Mouse (Mus musculus) neural tube, embryonic 11.5 days (tissue): ENCODE data around the gene Nudt8. TPM values are rescaled to one million over a fixed set of nuclear protein-coding genes. Genes with fewer than 3 reads are reported as not detected.

Experiments used
- ATAC-seq: fragments of 200-750 bp; cut with Nextera tagmentation; 2 replicates; pipeline ENCODE4 v1.8.0; 2017; ENCODE audit warnings: moderate number of reproducible peaks, mild to moderate bottlenecking, moderate TSS enrichment, moderate library complexity; ENCODE audit not compliant: insufficient read depth, low FRiP score, low TSS enrichment
- DNase-seq: peaks from one replicate; pipeline ENCODE4 v3.0.0-alpha.2; 2015; ENCODE audit warnings: low spot score
- H3K27ac ChIP-seq: fragments of 300-500 bp; sonication (generic); 2 replicates; pipeline ENCODE4 v1.5.1; 2014; ENCODE audit warnings: low read depth, mild to moderate bottlenecking, low read length
- H3K27me3 ChIP-seq: fragments of 300-500 bp; sonication (generic); 2 replicates; pipeline ENCODE4 v1.6.1; 2014; ENCODE audit warnings: mild to moderate bottlenecking, low read length, mixed read lengths; ENCODE audit not compliant: control insufficient read depth, insufficient read depth
- H3K36me3 ChIP-seq: fragments of 300-500 bp; sonication (generic); 2 replicates; pipeline ENCODE4 v1.6.1; 2014; ENCODE audit warnings: mild to moderate bottlenecking, low read length, moderate library complexity, mixed read lengths; ENCODE audit not compliant: control insufficient read depth, insufficient read depth
- H3K4me1 ChIP-seq: fragments of 300-500 bp; sonication (generic); 2 replicates; pipeline ENCODE4 v1.6.1; 2014; ENCODE audit warnings: low read length, mixed read lengths; ENCODE audit not compliant: control insufficient read depth, insufficient read depth
- H3K4me2 ChIP-seq: fragments of 300-500 bp; sonication (generic); 2 replicates; pipeline ENCODE4 v1.6.1; 2014; ENCODE audit warnings: low read depth, mild to moderate bottlenecking, moderate library complexity
- H3K4me3 ChIP-seq: fragments of 300-500 bp; sonication (generic); 2 replicates; pipeline ENCODE4 v1.5.1; 2014; ENCODE audit warnings: low read depth, low read length
- H3K9ac ChIP-seq: fragments of 300-500 bp; sonication (generic); 2 replicates; pipeline ENCODE4 v1.6.1; 2014; ENCODE audit warnings: mild to moderate bottlenecking, low read length
- H3K9me3 ChIP-seq: fragments of 300-500 bp; sonication (generic); 2 replicates; pipeline ENCODE4 v1.6.1; 2016; ENCODE audit warnings: low read length; ENCODE audit not compliant: control insufficient read depth
- WGBS: fragments of 180-500 bp; shearing (Covaris S2); extraction: QIAGEN DNeasy Blood & Tissue Kit; methylation state at CpG from one replicate; pipeline ENCODE4 v1.1.7; 2014; 5-methylcytosine and 5-hydroxymethylcytosine counted together
- polyA plus RNA-seq: library from polyadenylated mRNA; unstranded; fragments of >200 nt; fragmentation: Nextera tagmentation; extraction: Ambion mirVana; gene quantifications from 2 replicates; pipeline ENCODE4 v1.2.1, GENCODE M21; 2014

Nudt8 gene
- polyA plus RNA-seq, 1 experiment from 2014 or later: 20.8 TPM

GRCm38 (mm10) chr19:3991966-3992365 is 8.4 kb upstream of the Nudt8 start:
- no peak overlapping the region for H3K4me2 ChIP-seq
- H3K9ac ChIP-seq: no peak overlapping the region
- ATAC-seq (no peak), DNase-seq (no peak)
- no peaks in the 10 kb centered on the region for H3K4me1 ChIP-seq
- H3K36me3 ChIP-seq: no peaks in the 10 kb centered on the region
- H3K27me3 ChIP-seq: no peaks in the 10 kb centered on the region
- no peak overlapping the region for H3K4me3 ChIP-seq
- WGBS: 93% methylated on average over 3 of the region's 3 CpGs
- H3K27ac ChIP-seq: no peak overlapping the region
- no peaks in the 10 kb centered on the region for H3K9me3 ChIP-seq

- Histone ChIP-seq H3K9ac (no peak within 1 kb of the TSS), H3K4me1 (no peaks in the 10 kb centered on the region), H3K4me3 (no peak within 1 kb of the TSS), H3K27ac (no peak within 1 kb of the TSS), H3K4me2 (no peak within 1 kb of the TSS), H3K9me3 (no peaks in the 10 kb centered on the region), H3K27me3 (no peaks in the 10 kb centered on the region), H3K36me3 (no peaks in the 10 kb centered on the region)
- WGBS: 63% methylated on average over 5 of the region's 5 CpGs
- ATAC-seq (no peak), DNase-seq (no peak)
Observed at GRCm38 (mm10) chr19:3992416-3992815, 8.0 kb upstream of the Nudt8 start, which contains the start of gene Tbx10. TSS of gene Tbx10 (plus strand) at chr19:3992752.

- Histone ChIP-seq H3K9ac (no peak overlapping the region), H3K36me3 (no peaks in the 10 kb centered on the region), H3K4me1 (no peaks in the 10 kb centered on the region), H3K4me3 (no peak overlapping the region), H3K27ac (no peak overlapping the region), H3K27me3 (no peaks in the 10 kb centered on the region), H3K9me3 (no peaks in the 10 kb centered on the region), H3K4me2 (no peak overlapping the region)
- WGBS: 64% methylated on average over 6 of the region's 6 CpGs
- DNase-seq (no peak), ATAC-seq (no peak)
Observed at GRCm38 (mm10) chr19:3994932-3995331, 5.4 kb upstream of the Nudt8 start.

GRCm38 (mm10) chr19:3995505-3995904 is 4.9 kb upstream of the Nudt8 start:
- Histone ChIP-seq H3K4me1 (no peaks in the 10 kb centered on the region), H3K36me3 (no peaks in the 10 kb centered on the region), H3K9me3 (no peaks in the 10 kb centered on the region), H3K27me3 (no peaks in the 10 kb centered on the region), H3K9ac (no peak overlapping the region), H3K27ac (no peak overlapping the region), H3K4me3 (no peak overlapping the region), H3K4me2 (no peak overlapping the region)
- 91% methylated on average over 3 of the region's 3 CpGs for WGBS
- ATAC-seq (no peak), DNase-seq (no peak)

GRCm38 (mm10) chr19:3996106-3996505 is 4.3 kb upstream of the Nudt8 start:
- no peak for ATAC-seq

GRCm38 (mm10) chr19:3996747-3997146 is 3.6 kb upstream of the Nudt8 start:
- Histone ChIP-seq H3K4me1 (peaks cover 9% of the 10 kb centered on the region; the same call in 1 of the 2 replicates), H3K9ac (no peak overlapping the region), H3K9me3 (no peaks in the 10 kb centered on the region), H3K4me2 (no peak overlapping the region), H3K36me3 (no peaks in the 10 kb centered on the region), H3K4me3 (no peak overlapping the region), H3K27me3 (no peaks in the 10 kb centered on the region), H3K27ac (no peak overlapping the region)
- ATAC-seq: no peak
- DNase-seq: no peak
- WGBS: 84% methylated on average over 8 of the region's 8 CpGs

More at GRCm38 (mm10) chr19:3996106-3996505, 4.3 kb upstream of the Nudt8 start:
- no peak overlapping the region for H3K27ac ChIP-seq
- no peaks in the 10 kb centered on the region for H3K36me3 ChIP-seq
- H3K4me3 ChIP-seq: no peak overlapping the region
- no peaks in the 10 kb centered on the region for H3K9me3 ChIP-seq
- no peak for DNase-seq
- H3K4me1 ChIP-seq: peaks cover 4% of the 10 kb centered on the region; the same call in 1 of the 2 replicates
- no peak overlapping the region for H3K9ac ChIP-seq
- 76% methylated on average over 7 of the region's 7 CpGs for WGBS
- no peak overlapping the region for H3K4me2 ChIP-seq
- no peaks in the 10 kb centered on the region for H3K27me3 ChIP-seq

GRCm38 (mm10) chr19:3997231-3997630 is 3.1 kb upstream of the Nudt8 start:
- Histone ChIP-seq H3K4me3 (no peak overlapping the region), H3K9ac (no peak overlapping the region), H3K4me2 (no peak overlapping the region), H3K36me3 (no peaks in the 10 kb centered on the region), H3K4me1 (peaks cover 9% of the 10 kb centered on the region; the same call in 1 of the 2 replicates), H3K27me3 (no peaks in the 10 kb centered on the region), H3K9me3 (no peaks in the 10 kb centered on the region), H3K27ac (no peak overlapping the region)
- 69% methylated on average over 8 of the region's 8 CpGs for WGBS
- DNase-seq (no peak), ATAC-seq (no peak)

- H3K4me1 ChIP-seq: peaks cover 9% of the 10 kb centered on the region; the same call in 1 of the 2 replicates
- H3K9me3 ChIP-seq: no peaks in the 10 kb centered on the region
- ATAC-seq (no peak), DNase-seq (no peak)
- H3K4me2 ChIP-seq: no peak overlapping the region
- H3K9ac ChIP-seq: no peak overlapping the region
- no peak overlapping the region for H3K4me3 ChIP-seq
- no peaks in the 10 kb centered on the region for H3K27me3 ChIP-seq
- WGBS: 69% methylated on average over 8 of the region's 8 CpGs
- H3K27ac ChIP-seq: no peak overlapping the region
- H3K36me3 ChIP-seq: no peaks in the 10 kb centered on the region
Observed at GRCm38 (mm10) chr19:3998335-3998734, 2.0 kb upstream of the Nudt8 start.

GRCm38 (mm10) chr19:3999121-3999730 is 1.2 kb upstream of the Nudt8 start:
- peak overlapping the region; percentile 94 for H3K4me2 ChIP-seq
- no peak overlapping the region; the same call in 1 of the 2 replicates for H3K9ac ChIP-seq
- WGBS: 92% methylated on average over 9 of the region's 9 CpGs

More at GRCm38 (mm10) chr19:3999121-3999730, 1.2 kb upstream of the Nudt8 start:
- Histone ChIP-seq H3K4me1 (peaks cover 9% of the 10 kb centered on the region; the same call in 1 of the 2 replicates), H3K27ac (no peak overlapping the region), H3K9me3 (no peaks in the 10 kb centered on the region), H3K27me3 (no peaks in the 10 kb centered on the region), H3K36me3 (no peaks in the 10 kb centered on the region), H3K4me3 (peak overlapping the region; percentile 69)
- ATAC-seq (no peak), DNase-seq (no peak)
